Mouse (Mus musculus) limb, embryonic 14.5 days (tissue): ENCODE data around the gene Ogg1. TPM values are rescaled to one million over a fixed set of nuclear protein-coding genes. Genes with fewer than 3 reads are reported as not detected.

ENCODE experiments used
- ATAC-seq: fragments of 200-750 bp; cut with Nextera tagmentation; 2 replicates; pipeline ENCODE4 v1.8.0; 2017; ENCODE audit warnings: low read depth, moderate number of reproducible peaks, moderate TSS enrichment; ENCODE audit not compliant: low FRiP score
- DNase-seq: peaks from one replicate; pipeline ENCODE4 v3.0.0-alpha.2; 2015; ENCODE audit warnings: low spot score
- H3K27ac ChIP-seq: fragments of 300-500 bp; sonication (generic); replicated peaks from 2 replicates; pipeline ENCODE4 v1.5.1; 2014; ENCODE audit warnings: low read depth, mild to moderate bottlenecking, low read length, moderate library complexity, mixed read lengths
- H3K27me3 ChIP-seq: fragments of 300-500 bp; sonication (generic); 2 replicates; pipeline ENCODE4 v1.6.1; 2014; ENCODE audit warnings: low read length, mixed read lengths; ENCODE audit not compliant: control insufficient read depth, insufficient read depth
- H3K36me3 ChIP-seq: fragments of 300-500 bp; sonication (generic); 2 replicates; pipeline ENCODE4 v1.6.1; 2014; ENCODE audit warnings: mild to moderate bottlenecking, low read length, moderate library complexity, mixed read lengths; ENCODE audit not compliant: control insufficient read depth, insufficient read depth
- H3K4me1 ChIP-seq: fragments of 300-500 bp; sonication (generic); 2 replicates; pipeline ENCODE4 v1.6.1; 2014; ENCODE audit warnings: antibody characterized with exemption, low read length, mixed read lengths; ENCODE audit not compliant: control insufficient read depth, insufficient read depth
- H3K4me2 ChIP-seq: fragments of 300-500 bp; sonication (generic); replicated peaks from 2 replicates; pipeline ENCODE4 v1.6.1; 2014; ENCODE audit warnings: low read depth, mild to moderate bottlenecking, low read length, moderate library complexity; ENCODE audit not compliant: severe bottlenecking
- H3K4me3 ChIP-seq: fragments of 300-500 bp; sonication (generic); replicated peaks from 2 replicates; pipeline ENCODE4 v1.5.1; 2014; ENCODE audit warnings: low read length
- H3K9ac ChIP-seq: fragments of 300-500 bp; sonication (generic); 2 replicates; pipeline ENCODE4 v1.6.1; 2014; ENCODE audit warnings: mild to moderate bottlenecking, low read depth, low read length, moderate library complexity; ENCODE audit not compliant: severe bottlenecking
- H3K9me3 ChIP-seq: fragments of 300-500 bp; sonication (generic); 2 replicates; pipeline ENCODE4 v1.6.1; 2016; ENCODE audit warnings: low read length; ENCODE audit not compliant: control insufficient read depth
- POLR2A ChIP-seq: fragments of 200-500 bp; IDR thresholded peaks from 2 replicates; pipeline ENCODE4 v1.8.0; 2012; ENCODE audit warnings: inconsistent platforms, mild to moderate bottlenecking, moderate library complexity, borderline replicate concordance; ENCODE audit not compliant: insufficient read depth, insufficient read length; ENCODE audit errors: extremely low read depth
- WGBS: fragments of 180-500 bp; shearing (Covaris S2); extraction: QIAGEN DNeasy Blood & Tissue Kit; methylation state at CpG from one replicate; pipeline ENCODE4 v1.1.7; 2014; 5-methylcytosine and 5-hydroxymethylcytosine counted together
- polyA plus RNA-seq, 2 experiments: library from polyadenylated mRNA; depleted of rRNA in 1 of 2; stranded (reverse) in 1 of 2; unstranded in 1 of 2; fragments of >200 nt; fragmentation: Nextera tagmentation in 1 of 2; extraction: Ambion mirVana in 1 of 2; gene quantifications; 2 replicates each; pipeline versions ENCODE4 v1.2.1 to v1.2.3; 2012 to 2014

The Ogg1 gene
- polyA plus RNA-seq, 2 experiments, result 11.1 to 22.6 TPM

DNA sequence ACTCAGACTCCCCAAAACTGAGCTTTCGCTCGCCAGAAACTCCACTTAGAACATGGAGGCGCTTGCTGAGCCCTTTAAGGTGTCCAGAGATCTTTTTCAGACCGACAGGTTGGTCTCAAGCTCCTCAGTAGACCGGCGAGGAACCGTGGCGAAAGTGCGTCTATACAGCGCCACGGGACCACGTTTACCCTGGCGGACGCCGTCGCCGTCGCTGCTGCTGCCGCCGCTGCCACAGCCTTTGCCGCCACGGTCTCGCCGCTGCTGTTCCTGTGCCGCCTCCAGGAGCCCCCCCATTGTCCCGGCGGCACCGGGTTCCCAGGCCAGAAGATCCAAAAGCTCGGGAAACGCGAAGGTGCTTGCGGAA lies 19.8 kb upstream of the Ogg1 start, which contains the start of gene Brpf1:
Gene Brpf1 (plus strand): TSS at position 152 of the 364 bp plus-strand sequence.
- under 1% methylated on average over 32 of the region's 32 CpGs for WGBS
- Histone ChIP-seq H3K4me3 (peak within 1 kb of the TSS; percentile 95), H3K9me3 (no peaks in the 10 kb centered on the region), H3K4me1 (peaks cover 14% of the 10 kb centered on the region), H3K27ac (peak within 1 kb of the TSS; percentile 99), H3K4me2 (peak within 1 kb of the TSS; percentile 95), H3K9ac (peak within 1 kb of the TSS; percentile 92), H3K36me3 (peaks cover 17% of the 10 kb centered on the region), H3K27me3 (no peaks in the 10 kb centered on the region)
- TF ChIP-seq POLR2A, result no peak
- ATAC-seq, result peak; percentile 68
- no peak for DNase-seq

DNA sequence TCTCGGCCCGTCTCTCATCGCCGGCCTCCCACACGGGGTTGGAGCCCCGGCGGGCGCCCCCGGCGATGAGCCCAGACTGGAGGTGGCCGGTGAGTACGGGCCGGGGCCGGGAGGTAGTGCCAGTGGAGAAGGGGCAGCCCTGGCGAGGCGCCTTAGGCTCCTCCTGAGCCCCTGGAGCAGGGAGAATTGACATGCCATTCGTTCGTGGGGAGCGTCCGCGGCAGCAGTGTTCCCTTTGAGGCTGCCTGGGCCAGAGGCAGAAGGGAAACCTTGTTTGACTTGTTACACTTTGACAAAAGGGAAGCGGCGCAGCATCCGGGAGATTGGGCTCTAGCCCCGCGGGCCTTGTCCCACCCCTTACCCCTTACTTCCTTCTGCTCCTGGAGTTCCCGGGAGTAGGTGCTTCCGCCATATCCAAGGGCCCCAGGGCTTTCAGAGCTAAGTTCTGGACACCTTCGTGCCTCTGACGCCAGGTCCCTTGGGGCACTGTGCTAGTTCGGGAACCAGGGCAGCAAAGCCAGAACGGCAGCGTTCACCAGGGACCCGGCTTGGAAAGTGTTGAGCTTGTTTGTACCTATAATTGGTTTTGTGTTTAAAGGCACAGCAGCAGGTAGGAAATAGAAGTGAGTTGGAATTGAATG lies 19.2 kb upstream of the Ogg1 start:
- TF ChIP-seq POLR2A, result no peak
- H3K27me3 ChIP-seq, result no peaks in the 10 kb centered on the region
- H3K4me3 ChIP-seq, result peak overlapping the region; percentile 95
- peaks cover 14% of the 10 kb centered on the region for H3K4me1 ChIP-seq
- under 1% methylated on average over 16 of the region's 34 CpGs for WGBS
- peak; percentile 17 for DNase-seq
- no peaks in the 10 kb centered on the region for H3K9me3 ChIP-seq
- H3K4me2 ChIP-seq, result peak overlapping the region; percentile 95
- peak overlapping the region; percentile 99 for H3K27ac ChIP-seq
- ATAC-seq, result no peak
- peak overlapping the region; percentile 92 for H3K9ac ChIP-seq
- H3K36me3 ChIP-seq, result peaks cover 24% of the 10 kb centered on the region

DNA sequence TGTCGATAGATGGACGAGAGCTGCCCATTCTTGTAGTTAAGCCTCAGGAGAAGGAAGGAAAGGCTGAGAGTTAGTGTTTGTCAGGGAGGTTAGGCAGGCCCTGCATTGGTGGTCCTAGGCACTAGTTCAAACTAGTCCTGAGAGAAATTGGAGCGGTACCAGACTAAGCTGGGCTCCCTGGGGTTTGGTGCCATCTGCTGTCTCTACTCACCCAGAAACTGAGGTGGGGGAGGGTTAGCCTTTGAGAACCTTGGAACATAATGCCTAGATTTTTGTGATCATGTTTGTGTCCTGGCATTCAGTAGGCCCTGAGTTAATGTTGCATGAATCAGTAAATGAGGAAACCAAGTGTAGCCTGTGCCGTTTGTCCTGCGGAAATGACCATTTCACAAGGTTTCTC lies 18.6 kb upstream of the Ogg1 start:
- ATAC-seq (no peak), DNase-seq (peak; percentile 42)
- TF ChIP-seq POLR2A, result no peak
- 38% methylated on average over 5 of the region's 5 CpGs for WGBS
- H3K36me3 ChIP-seq, result peaks cover 29% of the 10 kb centered on the region
- H3K27ac ChIP-seq, result no peak overlapping the region
- no peaks in the 10 kb centered on the region for H3K9me3 ChIP-seq
- peak overlapping the region; percentile 95 for H3K4me2 ChIP-seq
- peaks cover 14% of the 10 kb centered on the region for H3K4me1 ChIP-seq
- H3K27me3 ChIP-seq, result no peaks in the 10 kb centered on the region
- H3K4me3 ChIP-seq, result peak overlapping the region; percentile 95
- peak overlapping the region; percentile 92 for H3K9ac ChIP-seq

DNA sequence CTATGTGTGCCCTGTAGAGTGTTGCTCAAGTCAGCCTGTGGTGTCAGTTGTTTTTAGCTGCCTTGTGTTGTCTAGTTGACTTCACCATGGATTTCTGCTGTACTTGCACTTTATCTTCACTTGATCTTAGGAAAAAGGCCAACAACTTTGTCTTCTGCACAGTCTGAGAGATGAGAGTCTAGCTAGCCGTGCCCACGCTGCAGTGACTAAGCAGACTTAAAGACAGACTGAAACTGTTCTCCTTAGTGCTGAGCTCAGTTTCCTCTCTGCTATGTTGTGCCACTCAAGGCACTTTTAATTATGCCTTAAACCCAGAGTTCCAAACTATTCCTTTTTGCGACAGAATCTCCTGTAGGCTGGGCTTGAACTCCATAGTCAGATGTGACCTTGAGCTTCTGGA lies 10.8 kb upstream of the Ogg1 start:
- Histone ChIP-seq H3K4me2 (no peak overlapping the region), H3K9ac (no peak overlapping the region), H3K4me1 (no peaks in the 10 kb centered on the region), H3K27me3 (no peaks in the 10 kb centered on the region), H3K27ac (no peak overlapping the region), H3K36me3 (peaks cover 92% of the 10 kb centered on the region), H3K9me3 (no peaks in the 10 kb centered on the region), H3K4me3 (no peak overlapping the region)
- 94% methylated on average over 3 of the region's 3 CpGs for WGBS
- no peak for TF ChIP-seq POLR2A
- no peak for DNase-seq
- no peak for ATAC-seq

DNA sequence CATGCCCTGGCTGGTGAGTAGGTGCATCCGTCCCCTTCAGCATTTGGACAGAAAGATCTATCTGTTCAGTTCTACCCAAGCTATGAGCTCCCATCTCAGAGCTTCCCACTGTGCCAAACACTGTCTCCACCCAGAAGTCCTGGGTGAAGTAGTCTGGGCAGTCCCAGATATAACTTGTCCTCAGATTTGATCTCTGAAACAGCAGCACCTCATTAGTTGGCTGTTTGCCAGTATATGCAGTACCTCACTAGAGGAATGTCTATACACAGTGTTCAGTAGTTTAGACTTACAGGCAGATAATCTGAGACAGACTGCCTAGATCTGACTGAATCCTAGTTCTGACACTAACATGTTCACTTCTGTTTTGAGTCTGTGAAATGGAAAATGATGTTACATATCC lies 2.6 kb downstream of the Ogg1 start:
- Histone ChIP-seq H3K27me3 (no peaks in the 10 kb centered on the region), H3K4me3 (no peak overlapping the region), H3K4me1 (peaks cover 9% of the 10 kb centered on the region; the same call in 1 of the 2 replicates), H3K9me3 (no peaks in the 10 kb centered on the region), H3K9ac (no peak overlapping the region), H3K4me2 (no peak overlapping the region), H3K36me3 (peaks cover 36% of the 10 kb centered on the region), H3K27ac (no peak overlapping the region)
- ATAC-seq (no peak), DNase-seq (no peak)
- 94% methylated on average over 1 of the region's 1 CpGs for WGBS
- no peak for TF ChIP-seq POLR2A
